Mouse (Mus musculus) ovary, postnatal 14 days (tissue): Measurements from ENCODE around the gene A930004D18Rik.

Source experiments
- DNase-seq: peaks from one replicate; pipeline ENCODE4 v3.0.0; 2022; ENCODE audit warnings: low spot score

The A930004D18Rik gene

GRCm38 (mm10) chr2:18053243-18053950, 15.9 kb upstream of the A930004D18Rik start:
- DNase-seq, result no peak

GRCm38 (mm10) chr2:18052581-18052980, 15.0 kb upstream of the A930004D18Rik start:
- no peak for DNase-seq

DNA sequence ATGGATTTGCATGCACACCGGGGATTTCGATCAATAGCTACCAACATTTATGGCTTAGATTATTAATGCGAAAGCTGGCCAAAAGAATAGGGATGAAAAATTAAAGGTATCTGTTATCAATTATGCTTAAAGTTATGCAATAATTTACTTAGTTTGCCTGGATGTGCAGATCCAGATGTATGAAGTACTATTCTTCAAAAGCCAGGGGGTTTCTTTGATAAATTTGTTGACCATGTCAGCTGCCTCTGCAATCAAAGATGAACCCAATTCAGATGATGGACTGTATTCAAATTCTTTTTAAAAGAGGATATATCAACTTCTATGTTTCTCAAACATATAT, 14.3 kb upstream of the A930004D18Rik start:
- no peak for DNase-seq

DNA sequence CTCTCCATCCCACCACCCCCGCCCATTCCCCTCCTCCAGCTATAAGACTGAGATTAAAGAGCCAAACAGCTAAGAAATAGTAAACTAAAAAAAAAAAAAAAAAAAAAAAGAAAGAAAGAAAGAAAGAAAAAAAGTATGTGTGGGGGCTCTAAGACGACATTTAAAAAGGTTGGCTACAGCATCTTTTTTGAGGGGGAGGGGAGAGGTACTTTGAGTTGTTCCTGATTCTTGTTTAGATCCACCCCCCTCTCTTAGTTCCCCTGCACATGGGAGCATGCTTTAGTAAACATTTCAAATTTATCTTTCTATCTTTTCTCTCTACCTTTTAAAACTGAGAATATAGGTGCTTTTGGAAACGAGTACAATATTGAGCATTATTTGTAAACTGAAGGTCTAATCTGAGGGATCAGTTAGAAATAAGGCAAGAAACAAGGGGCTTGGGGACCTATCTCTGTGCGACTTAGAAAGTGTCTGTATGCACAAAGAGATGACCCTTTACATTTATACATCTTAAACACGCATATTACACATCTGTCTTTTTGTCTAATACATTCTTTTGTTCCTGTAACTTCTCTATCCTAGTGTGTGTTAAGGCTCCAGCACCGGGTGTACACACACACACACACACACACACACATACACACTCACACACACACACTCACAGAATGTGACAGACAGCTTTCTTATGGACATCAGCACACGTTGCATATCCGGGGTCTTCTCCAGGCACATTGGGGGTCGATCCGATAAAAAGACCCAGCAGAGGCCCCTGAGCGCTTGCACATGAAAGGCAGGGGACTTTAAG, 13.7 kb upstream of the A930004D18Rik start:
- no peak for DNase-seq

DNA sequence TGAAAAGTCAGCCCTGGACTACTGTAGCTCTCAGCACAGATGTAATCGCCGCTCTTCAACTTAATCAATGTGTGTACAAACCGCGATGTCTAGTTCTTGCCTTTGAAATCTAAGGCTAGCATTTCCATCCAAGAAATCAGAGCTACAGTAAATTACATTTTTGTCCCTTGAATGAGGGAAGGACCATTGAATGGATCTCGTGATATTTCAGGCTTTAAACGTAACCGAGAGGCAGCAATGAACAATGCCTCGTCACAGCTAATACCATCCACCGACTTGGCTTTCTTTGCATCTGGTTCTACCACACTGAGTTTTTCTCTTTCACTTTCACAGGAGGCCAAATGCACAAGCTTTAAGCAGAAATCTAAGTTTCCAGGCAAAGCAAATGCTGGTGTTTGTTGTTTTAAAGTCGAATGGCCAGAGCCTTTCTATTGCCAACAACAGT, 13.0 kb upstream of the A930004D18Rik start:
- DNase-seq, result no peak

GRCm38 (mm10) chr2:18050018-18050417, 12.5 kb upstream of the A930004D18Rik start:
- no peak for DNase-seq

DNA sequence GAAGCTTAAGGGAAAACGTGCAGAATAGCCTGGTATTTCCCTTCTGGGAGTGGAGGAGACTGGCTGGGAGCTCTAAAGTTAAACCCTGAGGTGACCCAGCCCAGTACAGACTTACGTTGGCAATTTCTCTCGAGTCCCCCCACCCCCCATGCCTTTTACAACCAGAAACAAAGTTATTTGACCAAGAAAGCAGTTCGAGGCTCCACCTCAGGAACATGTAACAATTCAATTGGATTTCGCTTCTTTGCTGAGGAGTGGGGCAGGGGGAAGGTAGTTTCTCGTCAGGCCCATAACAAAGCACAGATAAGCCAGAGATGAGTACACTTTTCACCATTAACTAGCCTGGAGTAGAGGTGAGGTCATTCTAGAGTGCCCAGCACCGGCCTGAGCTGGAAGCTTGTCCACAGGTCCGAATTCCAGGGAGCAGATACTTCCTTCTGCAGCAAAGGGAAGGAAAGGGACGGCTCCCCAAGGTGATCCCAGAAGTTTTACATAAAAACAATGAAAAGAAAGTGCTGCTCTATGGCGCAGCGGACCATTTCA, 11.8 kb upstream of the A930004D18Rik start:
- DNase-seq, result no peak

DNA sequence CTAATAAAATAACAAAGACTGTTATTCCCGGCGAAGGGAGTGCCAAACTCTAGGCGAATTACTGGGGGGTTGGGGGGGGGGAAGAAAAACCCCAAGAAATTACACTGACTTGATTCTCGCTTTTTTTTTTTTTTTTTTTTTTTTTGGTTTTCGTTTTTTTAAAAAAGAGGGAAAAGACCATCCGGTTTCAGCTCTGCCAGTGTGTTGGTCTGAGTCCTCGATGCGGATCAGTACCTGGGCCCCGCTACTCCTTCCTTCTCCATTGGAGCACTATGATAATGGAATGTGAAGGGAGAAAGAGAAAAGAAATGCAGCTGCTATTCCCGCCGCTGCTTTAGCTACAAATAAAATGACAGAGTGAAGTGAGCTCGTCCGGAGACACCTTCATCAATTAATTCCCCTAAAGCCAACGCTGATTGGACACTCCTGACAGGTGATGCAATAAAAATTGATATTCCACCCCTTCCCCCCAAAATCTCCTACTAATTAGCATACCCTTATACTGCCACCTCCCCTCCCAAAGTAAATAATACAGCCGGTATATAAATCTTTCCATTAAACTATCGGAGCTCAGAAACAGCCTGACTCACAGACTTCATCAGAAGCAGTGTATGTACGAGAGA, 11.0 kb upstream of the A930004D18Rik start, which contains the start of gene Skida1:
Gene Skida1 (minus strand): TSS at position 599 of the 623 bp plus-strand sequence.
- DNase-seq, result no peak

DNA sequence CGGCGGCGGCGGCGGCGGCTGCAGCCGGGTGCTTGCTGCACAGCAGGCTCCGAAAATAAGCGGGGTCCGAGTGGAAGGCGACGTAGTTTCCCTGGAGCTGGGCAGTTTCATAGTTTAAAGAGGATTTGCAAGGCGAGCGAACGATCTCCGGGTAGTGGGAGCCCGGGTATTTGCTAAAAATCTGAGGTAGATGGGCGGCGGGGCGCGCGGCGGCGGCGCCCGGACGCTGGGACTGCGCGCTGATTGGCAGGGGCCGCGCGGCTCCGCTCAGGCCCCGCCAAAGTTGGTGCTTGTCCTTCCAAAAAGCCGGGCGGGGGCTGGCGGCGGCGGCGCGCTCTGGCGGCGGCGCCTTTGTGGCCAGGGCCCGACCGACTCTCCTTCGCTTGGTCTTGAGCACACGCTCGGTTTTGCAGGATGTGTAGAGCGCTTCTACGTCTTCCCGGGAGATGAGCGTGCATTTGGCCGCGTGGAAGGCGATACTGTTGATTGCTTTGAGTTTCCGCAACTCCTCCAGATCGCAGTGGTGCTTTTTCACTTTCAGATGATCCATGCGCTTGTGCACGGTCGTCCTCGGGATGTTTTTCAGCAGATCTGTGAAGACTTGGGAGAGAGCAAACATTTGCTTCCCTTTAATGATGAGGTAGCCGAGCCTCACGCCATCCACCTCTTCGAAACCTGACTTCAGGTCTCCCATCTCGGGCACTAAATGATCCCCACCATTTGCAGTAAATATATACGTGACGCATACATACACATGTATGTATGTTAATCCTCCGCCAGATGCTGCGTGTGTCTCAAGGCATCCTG, 10.3 kb upstream of the A930004D18Rik start:
- DNase-seq, result no peak

- no peak for DNase-seq
These were observed 9.5 kb upstream of the A930004D18Rik start for GRCm38 (mm10) chr2:18046758-18047645.

DNA sequence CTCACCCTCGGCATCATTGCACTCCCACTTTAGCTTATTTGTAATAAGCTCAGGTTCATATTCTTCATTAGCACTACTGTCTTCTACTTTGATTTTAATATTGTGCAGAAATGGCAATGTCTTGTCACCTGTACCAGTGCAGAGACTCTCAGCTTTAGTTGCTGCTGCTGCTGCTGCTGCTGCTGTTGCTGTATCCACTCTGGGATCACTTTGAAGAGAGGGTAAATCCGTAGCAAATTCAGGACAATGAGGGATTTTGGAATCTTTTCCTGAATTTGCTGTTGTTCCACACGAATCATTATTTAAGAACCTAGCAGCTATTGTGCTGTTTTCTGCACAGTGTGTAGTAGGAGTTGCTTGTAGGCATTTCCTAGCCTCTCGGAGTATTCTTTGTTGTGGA, 8.6 kb upstream of the A930004D18Rik start:
- no peak for DNase-seq

DNA sequence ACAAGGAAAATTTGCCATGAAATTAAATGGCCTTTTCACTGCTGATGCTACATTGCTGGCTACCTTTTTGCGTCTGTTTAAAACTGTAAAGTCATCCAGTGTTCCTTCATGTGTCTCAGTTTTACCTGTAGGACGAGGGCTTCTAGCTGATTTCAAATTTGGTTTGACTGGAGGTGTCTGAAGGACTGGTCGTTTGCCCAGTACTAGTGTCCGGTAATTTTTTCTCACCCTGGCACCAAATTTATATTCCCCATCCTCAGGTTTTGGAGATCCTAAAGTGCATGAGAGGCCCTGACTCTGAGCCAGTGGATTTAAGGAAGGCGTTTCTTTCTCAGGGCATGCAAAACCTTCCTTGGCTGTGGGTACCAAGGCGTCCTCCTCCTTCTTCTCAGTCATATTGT, 8.2 kb upstream of the A930004D18Rik start:
- no peak for DNase-seq

GRCm38 (mm10) chr2:18045143-18045780, 7.7 kb upstream of the A930004D18Rik start:
- no peak for DNase-seq

GRCm38 (mm10) chr2:18041199-18041885, 3.8 kb upstream of the A930004D18Rik start:
- DNase-seq, result no peak

GRCm38 (mm10) chr2:18040347-18041160, 3.0 kb upstream of the A930004D18Rik start:
- DNase-seq, result no peak

- no peak for DNase-seq
These were observed 2.2 kb upstream of the A930004D18Rik start for GRCm38 (mm10) chr2:18039566-18040290.

- DNase-seq, result no peak
These were observed 1.4 kb upstream of the A930004D18Rik start for GRCm38 (mm10) chr2:18038895-18039371.
